Mouse (Mus musculus): ENCODE measurements at regions not wholly inside any gene's neighbourhood (a gene's known extent, or its start where the extent isn't known, plus 50 kb on each side); places are given as distances from the start of the nearest gene placed in this dataset.

GRCm38 (mm10) chr13:28757846-28758522 lies 195.5 kb downstream of the Sox4 start:
- peak overlapping the region; percentile 57; the same call in 1 of the 2 replicates for H3K27ac ChIP-seq (replicated peaks; ENCODE audit: insufficient read depth, low read depth, low read length)
- DNase-seq (ENCODE audit: extremely low read depth, low read depth, low spot score), result peak; percentile 9
- peaks cover 12% of the 10 kb centered on the region for H3K4me1 ChIP-seq (ENCODE audit: control insufficient read depth, insufficient read depth, low read length)
- TF ChIP-seq POLR2A (IDR thresholded peaks at IDR 0.05; ENCODE audit: extremely low read depth, insufficient read depth, low read length) (no peak), CTCF (IDR thresholded peaks at IDR 0.05; ENCODE audit: low read depth, low read length) (no peak)
- no peaks in the 10 kb centered on the region for H3K27me3 ChIP-seq (ENCODE audit: control insufficient read depth, insufficient read depth, low read length)
- peak overlapping the region; percentile 14 for H3K4me3 ChIP-seq (ENCODE audit: insufficient read depth, low read depth, low read length)
- no peaks in the 10 kb centered on the region for H3K36me3 ChIP-seq (ENCODE audit: control insufficient read depth, insufficient read depth, low read length)
- WGBS, result 34% methylated on average over 13 of the region's 13 CpGs
- 0 out of 2 replicates have a peak overlapping the region, but pooled peaks have one; percentile 43 for H3K9ac ChIP-seq (ENCODE audit: low read depth, low read length)
- no peaks in the 10 kb centered on the region for H3K79me2 ChIP-seq (ENCODE audit: control insufficient read depth, insufficient read depth, low read length)

- no peaks in the 10 kb centered on the region for H3K27me3 ChIP-seq (ENCODE audit: control insufficient read depth, insufficient read depth, low read length)
- H3K27ac ChIP-seq (replicated peaks; ENCODE audit: insufficient read depth, low read depth, low read length), result peak overlapping the region; percentile 51
- DNase-seq (ENCODE audit: extremely low read depth, low read depth, low spot score), result peak; percentile 61
- 0 out of 2 replicates have a peak overlapping the region, but pooled peaks have one; percentile 14 for H3K9ac ChIP-seq (ENCODE audit: low read depth, low read length)
- no peaks in the 10 kb centered on the region for H3K36me3 ChIP-seq (ENCODE audit: control insufficient read depth, insufficient read depth, low read length)
- H3K4me1 ChIP-seq (ENCODE audit: control insufficient read depth, insufficient read depth, low read length), result peaks cover 12% of the 10 kb centered on the region
- WGBS, result 43% methylated on average over 11 of the region's 11 CpGs
- TF ChIP-seq POLR2A (IDR thresholded peaks at IDR 0.05; ENCODE audit: extremely low read depth, insufficient read depth, low read length) (no peak), CTCF (IDR thresholded peaks at IDR 0.05; ENCODE audit: low read depth, low read length) (no peak)
- H3K4me3 ChIP-seq (ENCODE audit: insufficient read depth, low read depth, low read length), result no peak overlapping the region
- H3K79me2 ChIP-seq (ENCODE audit: control insufficient read depth, insufficient read depth, low read length), result no peaks in the 10 kb centered on the region
These were observed 196.4 kb downstream of the Sox4 start for GRCm38 (mm10) chr13:28756915-28757765.

GRCm38 (mm10) chr13:28754207-28754606 lies 199.3 kb downstream of the Sox4 start:
- H3K79me2 ChIP-seq (ENCODE audit: control insufficient read depth, insufficient read depth, low read length), result no peaks in the 10 kb centered on the region
- H3K27ac ChIP-seq (replicated peaks; ENCODE audit: insufficient read depth, low read depth, low read length), result no peak overlapping the region
- no peak overlapping the region for H3K4me3 ChIP-seq (ENCODE audit: insufficient read depth, low read depth, low read length)
- H3K9ac ChIP-seq (ENCODE audit: low read depth, low read length), result no peak overlapping the region
- no peaks in the 10 kb centered on the region for H3K27me3 ChIP-seq (ENCODE audit: control insufficient read depth, insufficient read depth, low read length)
- H3K4me1 ChIP-seq (ENCODE audit: control insufficient read depth, insufficient read depth, low read length), result peaks cover 12% of the 10 kb centered on the region
- TF ChIP-seq POLR2A (IDR thresholded peaks at IDR 0.05; ENCODE audit: extremely low read depth, insufficient read depth, low read length), result no peak
- no peak for TF ChIP-seq CTCF (IDR thresholded peaks at IDR 0.05; ENCODE audit: low read depth, low read length)
- DNase-seq (ENCODE audit: extremely low read depth, low read depth, low spot score), result no peak
- 80% methylated on average over 5 of the region's 5 CpGs for WGBS
- H3K36me3 ChIP-seq (ENCODE audit: control insufficient read depth, insufficient read depth, low read length), result no peaks in the 10 kb centered on the region

GRCm38 (mm10) chr13:28750949-28751692 lies 202.4 kb downstream of the Sox4 start:
- no peak for DNase-seq (ENCODE audit: extremely low read depth, low read depth, low spot score)
- no peak overlapping the region for H3K4me3 ChIP-seq (ENCODE audit: insufficient read depth, low read depth, low read length)
- no peak overlapping the region for H3K9ac ChIP-seq (ENCODE audit: low read depth, low read length)
- no peaks in the 10 kb centered on the region for H3K79me2 ChIP-seq (ENCODE audit: control insufficient read depth, insufficient read depth, low read length)
- TF ChIP-seq POLR2A (IDR thresholded peaks at IDR 0.05; ENCODE audit: extremely low read depth, insufficient read depth, low read length), result no peak
- TF ChIP-seq CTCF (IDR thresholded peaks at IDR 0.05; ENCODE audit: low read depth, low read length), result no peak
- no peak overlapping the region for H3K27ac ChIP-seq (replicated peaks; ENCODE audit: insufficient read depth, low read depth, low read length)
- 89% methylated on average over 11 of the region's 11 CpGs for WGBS
- H3K4me1 ChIP-seq (ENCODE audit: control insufficient read depth, insufficient read depth, low read length), result no peaks in the 10 kb centered on the region
- H3K27me3 ChIP-seq (ENCODE audit: control insufficient read depth, insufficient read depth, low read length), result no peaks in the 10 kb centered on the region
- no peaks in the 10 kb centered on the region for H3K36me3 ChIP-seq (ENCODE audit: control insufficient read depth, insufficient read depth, low read length)

- Histone ChIP-seq H3K9ac (ENCODE audit: low read depth, low read length) (no peak overlapping the region), H3K79me2 (ENCODE audit: control insufficient read depth, insufficient read depth, low read length) (no peaks in the 10 kb centered on the region), H3K4me1 (ENCODE audit: control insufficient read depth, insufficient read depth, low read length) (no peaks in the 10 kb centered on the region), H3K4me3 (ENCODE audit: insufficient read depth, low read depth, low read length) (no peak overlapping the region), H3K27ac (replicated peaks; ENCODE audit: insufficient read depth, low read depth, low read length) (no peak overlapping the region), H3K27me3 (ENCODE audit: control insufficient read depth, insufficient read depth, low read length) (no peaks in the 10 kb centered on the region), H3K36me3 (ENCODE audit: control insufficient read depth, insufficient read depth, low read length) (no peaks in the 10 kb centered on the region)
- 35% methylated on average over 7 of the region's 7 CpGs for WGBS
- TF ChIP-seq POLR2A (IDR thresholded peaks at IDR 0.05; ENCODE audit: extremely low read depth, insufficient read depth, low read length) (no peak), CTCF (IDR thresholded peaks at IDR 0.05; ENCODE audit: low read depth, low read length) (no peak)
- DNase-seq (ENCODE audit: extremely low read depth, low read depth, low spot score), result peak; percentile 31
These were observed 213.3 kb downstream of the Sox4 start for GRCm38 (mm10) chr13:28740158-28740670.
